Mouse (Mus musculus): ENCODE measurements around the gene Pgk1.
A peak's percentile ranks its signal among the peaks of the same experiment; 100 is the strongest.

DNA sequence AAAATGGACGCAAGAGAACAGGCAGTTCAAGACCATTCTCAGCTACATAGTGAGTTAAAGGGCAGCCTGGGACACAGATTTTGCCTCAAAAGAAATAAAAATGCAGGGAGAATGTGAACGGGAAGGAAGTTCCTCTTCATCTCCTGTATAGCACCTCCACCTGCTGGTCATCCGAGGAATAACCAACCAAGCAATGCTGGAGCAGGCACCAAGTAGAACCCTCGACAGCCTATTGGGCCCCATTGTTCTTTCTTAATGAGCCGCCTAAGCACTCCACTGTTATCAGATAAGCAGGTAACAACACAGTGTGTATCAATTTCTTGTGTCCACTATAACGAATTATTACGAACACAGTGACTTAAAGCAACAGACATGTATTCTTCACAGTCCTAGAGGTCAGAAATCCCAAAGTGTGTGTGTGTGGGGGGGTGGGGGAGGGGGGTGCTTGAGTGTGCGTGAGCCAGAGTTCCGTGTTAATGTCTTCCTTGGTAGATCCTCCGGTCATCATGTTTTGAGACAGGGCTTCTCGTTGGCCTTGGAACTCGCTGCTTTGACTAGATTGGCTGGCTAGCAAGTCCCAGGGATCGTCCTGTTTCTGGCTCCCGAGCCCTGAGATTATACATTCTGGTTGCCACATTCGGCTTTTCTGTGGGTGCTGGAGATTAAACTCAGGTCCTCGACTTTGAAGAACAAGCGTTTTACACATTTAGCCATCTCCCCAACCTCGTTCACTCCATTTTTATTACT, 15.6 kb upstream of the Pgk1 start:
- TF ChIP-seq POLR2A (IDR thresholded peaks at IDR 0.05; ENCODE audit: extremely low read depth, insufficient read depth, low read length) (no peak), CTCF (IDR thresholded peaks at IDR 0.05; ENCODE audit: extremely low read depth, insufficient read depth, low read length) (peak; percentile 73)
